Comparison of ENCODE assay signal across 25 mouse cellular contexts in the genomic region with DNA sequence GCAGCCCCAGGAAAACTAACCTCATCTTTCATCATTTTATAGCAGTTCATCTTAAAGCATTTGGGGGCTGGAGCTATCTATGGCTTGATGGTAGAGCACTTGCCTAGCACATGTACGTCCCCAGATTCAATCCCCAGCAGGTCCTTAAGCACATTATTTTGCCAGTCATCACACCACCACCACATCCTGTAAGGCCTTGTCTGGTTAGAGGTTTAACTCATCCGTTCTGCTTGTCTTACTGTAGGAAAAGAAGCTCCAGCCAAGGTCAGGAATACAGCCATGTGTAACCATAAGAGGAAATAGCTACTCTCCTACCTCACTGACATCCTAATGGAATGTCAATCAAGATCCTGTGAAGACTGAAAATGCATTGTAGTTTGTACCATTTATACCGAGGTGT.
"Had no signal": no experiment of that assay in that cellular context is flagged by ENCODE, and none has a peak within 500 bp of the region (broad histone marks: within the 10 kb centered on the region; RNA-seq: fewer than 3 reads in every experiment).

No protein-coding gene starts in this region.

- H3K9me3 ChIP-seq: heart, embryonic 13.5 days; heart, embryonic 15.5 days; hindbrain, embryonic 10.5 days; hindbrain, embryonic 12.5 days; kidney, embryonic 15.5 days; limb, embryonic 13.5 days; limb, embryonic 15.5 days; liver, embryonic 12.5 days had no signal

- H3K27ac ChIP-seq: gastrocnemius, adult 2 months; heart, adult 2 months; heart, embryonic 13.5 days; heart, embryonic 15.5 days; hindbrain, embryonic 10.5 days; hindbrain, embryonic 12.5 days; hindbrain, embryonic 14.5 days; kidney, embryonic 15.5 days; kidney, postnatal 0 days; limb, embryonic 13.5 days; limb, embryonic 15.5 days; liver, embryonic 12.5 days; liver, embryonic 14.5 days had no signal

- DNase-seq: gastrocnemius, adult 2 months; gastrocnemius, postnatal 10 days; gastrocnemius, postnatal 25 days; heart, postnatal 14 days; heart, postnatal 36 days; kidney, adult 18-20 months; kidney, adult 8-10 months; kidney, postnatal 14 days; kidney, postnatal 36 days; layer of hippocampus, adult 9-11 months; layer of hippocampus, postnatal 36 days; left cerebral cortex, postnatal 4 days had no signal

- H3K9ac ChIP-seq: heart, embryonic 13.5 days; heart, embryonic 15.5 days; hindbrain, embryonic 12.5 days; hindbrain, embryonic 14.5 days; kidney, embryonic 15.5 days; limb, embryonic 13.5 days; limb, embryonic 15.5 days; liver, embryonic 12.5 days; liver, embryonic 14.5 days had no signal

- H3K4me3 ChIP-seq: gastrocnemius, adult 2 months; heart, adult 2 months; heart, embryonic 13.5 days; heart, embryonic 15.5 days; hindbrain, embryonic 10.5 days; hindbrain, embryonic 12.5 days; kidney, embryonic 15.5 days; limb, embryonic 13.5 days; limb, embryonic 15.5 days; liver, embryonic 12.5 days had no signal

- H3K27me3 ChIP-seq: heart, embryonic 13.5 days; heart, embryonic 15.5 days; hindbrain, embryonic 12.5 days; kidney, embryonic 15.5 days; limb, embryonic 13.5 days; limb, embryonic 15.5 days; liver, embryonic 12.5 days had no signal

- H3K4me2 ChIP-seq: heart, embryonic 11.5 days; heart, embryonic 13.5 days; heart, embryonic 15.5 days; hindbrain, embryonic 12.5 days; hindbrain, embryonic 14.5 days; kidney, embryonic 15.5 days; limb, embryonic 13.5 days; limb, embryonic 15.5 days; liver, embryonic 12.5 days had no signal

- H3K4me1 ChIP-seq: hindbrain, embryonic 10.5 days; hindbrain, embryonic 12.5 days; limb, embryonic 15.5 days had no signal
